Mouse (Mus musculus) stomach, postnatal 0 days (tissue): Measurements from ENCODE around the gene Inpp5f. TPM values are rescaled to one million over a fixed set of nuclear protein-coding genes. Genes with fewer than 3 reads are reported as not detected.

Source experiments
- ATAC-seq: fragments of 200-750 bp; cut with Nextera tagmentation; 2 replicates; pipeline ENCODE4 v1.8.0; 2017; ENCODE audit not compliant: low FRiP score, low TSS enrichment
- DNase-seq: peaks from one replicate; pipeline ENCODE4 v3.0.0-alpha.2; 2016; ENCODE audit warnings: low spot score
- H3K27ac ChIP-seq: fragments of 300-500 bp; sonication (generic); replicated peaks from 2 replicates; pipeline ENCODE4 v1.5.1; 2014; ENCODE audit warnings: mild to moderate bottlenecking, control low read depth
- H3K27me3 ChIP-seq: fragments of 300-500 bp; sonication (generic); 2 replicates; pipeline ENCODE4 v1.6.1; 2014; ENCODE audit warnings: low read length; ENCODE audit not compliant: control insufficient read depth, insufficient read depth
- H3K36me3 ChIP-seq: fragments of 300-500 bp; sonication (generic); 2 replicates; pipeline ENCODE4 v1.6.1; 2014; ENCODE audit warnings: low read length, mixed read lengths; ENCODE audit not compliant: control insufficient read depth, insufficient read depth
- H3K4me1 ChIP-seq: fragments of 300-500 bp; sonication (generic); replicated peaks from 2 replicates; pipeline ENCODE4 v1.6.1; 2014; ENCODE audit warnings: antibody characterized with exemption; ENCODE audit not compliant: control insufficient read depth, insufficient read depth
- H3K4me2 ChIP-seq: fragments of 300-500 bp; sonication (generic); replicated peaks from 2 replicates; pipeline ENCODE4 v1.6.1; 2014; ENCODE audit warnings: low read depth, mild to moderate bottlenecking, control low read depth, moderate library complexity
- H3K4me3 ChIP-seq: fragments of 300-500 bp; sonication (generic); 2 replicates; pipeline ENCODE4 v1.5.1; 2014; ENCODE audit warnings: low read depth, low read length, control low read depth
- H3K9ac ChIP-seq: fragments of 300-500 bp; sonication (generic); 2 replicates; pipeline ENCODE4 v1.6.1; 2014; ENCODE audit warnings: mild to moderate bottlenecking, low read length, control low read depth, mixed read lengths
- H3K9me3 ChIP-seq: fragments of 300-500 bp; sonication (generic); 2 replicates; pipeline ENCODE4 v1.6.1; 2016; ENCODE audit warnings: low read length; ENCODE audit not compliant: control insufficient read depth
- CTCF ChIP-seq: IDR thresholded peaks from 2 replicates; pipeline ENCODE4 v1.5.1; 2016; ENCODE audit warnings: antibody characterized with exemption, low read depth, mild to moderate bottlenecking, moderate library complexity
- EP300 ChIP-seq: optimal IDR thresholded peaks from 2 replicates; pipeline ENCODE3; 2016; ENCODE audit warnings: antibody characterized with exemption
- WGBS: fragments of 180-500 bp; shearing (Covaris S2); extraction: QIAGEN DNeasy Blood & Tissue Kit; methylation state at CpG from one replicate; pipeline ENCODE4 v1.1.7; 2014; 5-methylcytosine and 5-hydroxymethylcytosine counted together
- polyA plus RNA-seq: library from polyadenylated mRNA; unstranded; fragments of >200 nt; fragmentation: Nextera tagmentation; extraction: Ambion mirVana; gene quantifications from 2 replicates; pipeline ENCODE4 v1.2.1, GENCODE M21; 2015

The Inpp5f gene
- polyA plus RNA-seq, 1 experiment from 2014 or later, result 12.4 TPM

- TF ChIP-seq CTCF (no peak), EP300 (no peak)
- ATAC-seq (no peak), DNase-seq (no peak)
- no peaks in the 10 kb centered on the region for H3K27me3 ChIP-seq
- no peak overlapping the region for H3K9ac ChIP-seq
- no peaks in the 10 kb centered on the region for H3K4me1 ChIP-seq
- H3K36me3 ChIP-seq, result no peaks in the 10 kb centered on the region
- no peak overlapping the region for H3K27ac ChIP-seq
- WGBS, result 42% methylated on average over 4 of the region's 4 CpGs
- no peak overlapping the region for H3K4me2 ChIP-seq
- H3K4me3 ChIP-seq, result no peak overlapping the region
- no peaks in the 10 kb centered on the region for H3K9me3 ChIP-seq
Observed at GRCm38 (mm10) chr7:128587334-128587933, 23.7 kb upstream of the Inpp5f start.

GRCm38 (mm10) chr7:128591345-128592084 is 19.6 kb upstream of the Inpp5f start:
- H3K36me3 ChIP-seq, result no peaks in the 10 kb centered on the region
- H3K9me3 ChIP-seq, result no peaks in the 10 kb centered on the region
- H3K4me2 ChIP-seq, result no peak overlapping the region
- H3K27me3 ChIP-seq, result no peaks in the 10 kb centered on the region
- ATAC-seq (0 out of 2 replicates have a peak, but pooled peaks have one; percentile 29), DNase-seq (no peak)
- TF ChIP-seq CTCF, result peak; percentile 33
- no peak for TF ChIP-seq EP300
- H3K27ac ChIP-seq, result peak overlapping the region; percentile 53
- H3K4me1 ChIP-seq, result no peaks in the 10 kb centered on the region
- H3K9ac ChIP-seq, result no peak overlapping the region
- 14% methylated on average over 9 of the region's 9 CpGs for WGBS
- no peak overlapping the region for H3K4me3 ChIP-seq

GRCm38 (mm10) chr7:128592118-128592935 is 18.8 kb upstream of the Inpp5f start:
- peak overlapping the region; percentile 26 for H3K27ac ChIP-seq
- peak; percentile 60; the same call in 1 of the 2 replicates for ATAC-seq
- no peak for TF ChIP-seq CTCF
- TF ChIP-seq EP300, result no peak
- peak overlapping the region; percentile 40 for H3K4me2 ChIP-seq
- peaks cover 3% of the 10 kb centered on the region; the same call in 1 of the 2 replicates for H3K9me3 ChIP-seq
- no peaks in the 10 kb centered on the region for H3K36me3 ChIP-seq
- peak; percentile 28 for DNase-seq
- no peaks in the 10 kb centered on the region for H3K4me1 ChIP-seq
- no peak overlapping the region for H3K4me3 ChIP-seq
- 13% methylated on average over 21 of the region's 21 CpGs for WGBS
- H3K27me3 ChIP-seq, result no peaks in the 10 kb centered on the region
- H3K9ac ChIP-seq, result no peak overlapping the region

- Histone ChIP-seq H3K4me1 (no peaks in the 10 kb centered on the region), H3K9ac (no peak overlapping the region), H3K36me3 (no peaks in the 10 kb centered on the region), H3K4me2 (peak overlapping the region; percentile 40; the same call in 1 of the 2 replicates), H3K9me3 (peaks cover 3% of the 10 kb centered on the region; the same call in 1 of the 2 replicates), H3K27me3 (no peaks in the 10 kb centered on the region), H3K27ac (no peak overlapping the region), H3K4me3 (no peak overlapping the region)
- DNase-seq (no peak), ATAC-seq (no peak)
- no peak for TF ChIP-seq CTCF
- TF ChIP-seq EP300, result no peak
- 25% methylated on average over 6 of the region's 6 CpGs for WGBS
Observed at GRCm38 (mm10) chr7:128592936-128593241, 18.2 kb upstream of the Inpp5f start.

GRCm38 (mm10) chr7:128596274-128596673 is 14.9 kb upstream of the Inpp5f start:
- H3K4me3 ChIP-seq, result no peak overlapping the region
- no peak for ATAC-seq
- WGBS, result 84% methylated on average over 2 of the region's 2 CpGs

More at GRCm38 (mm10) chr7:128596274-128596673, 14.9 kb upstream of the Inpp5f start:
- H3K4me2 ChIP-seq, result no peak overlapping the region
- H3K9ac ChIP-seq, result no peak overlapping the region
- H3K36me3 ChIP-seq, result no peaks in the 10 kb centered on the region
- TF ChIP-seq CTCF (no peak), EP300 (no peak)
- H3K27me3 ChIP-seq, result no peaks in the 10 kb centered on the region
- H3K4me1 ChIP-seq, result no peaks in the 10 kb centered on the region
- no peak overlapping the region for H3K27ac ChIP-seq
- no peak for DNase-seq
- peaks cover 3% of the 10 kb centered on the region; the same call in 1 of the 2 replicates for H3K9me3 ChIP-seq
